Mouse (Mus musculus) brain, adult 2 months (tissue): ENCODE measurements around the gene Nr2f6.

Experiments
- DNase-seq: peaks from one replicate; pipeline ENCODE4 v3.0.0; 2011; ENCODE audit warnings: low read depth, low spot score

The Nr2f6 gene

DNA sequence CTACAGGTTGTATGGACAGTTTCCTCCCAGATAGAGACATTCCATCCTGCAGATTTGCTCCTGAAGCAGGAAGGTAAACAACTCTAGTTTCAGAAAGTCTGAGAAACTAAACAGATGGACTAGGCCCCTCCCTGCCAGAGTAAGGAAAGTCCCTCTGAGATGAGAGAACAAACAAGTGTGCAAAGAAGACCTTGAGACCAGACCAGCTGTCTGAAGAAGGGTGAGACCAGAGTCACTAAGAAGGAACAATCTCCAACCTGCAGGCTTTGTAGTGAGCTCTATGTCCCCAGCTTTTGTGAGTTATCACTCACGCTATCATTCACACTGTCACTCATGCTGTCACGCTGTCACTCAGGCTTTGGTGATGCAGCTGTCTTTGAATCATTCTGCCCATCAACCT is 9.9 kb upstream of the Nr2f6 start:
- DNase-seq, result no peak

DNA sequence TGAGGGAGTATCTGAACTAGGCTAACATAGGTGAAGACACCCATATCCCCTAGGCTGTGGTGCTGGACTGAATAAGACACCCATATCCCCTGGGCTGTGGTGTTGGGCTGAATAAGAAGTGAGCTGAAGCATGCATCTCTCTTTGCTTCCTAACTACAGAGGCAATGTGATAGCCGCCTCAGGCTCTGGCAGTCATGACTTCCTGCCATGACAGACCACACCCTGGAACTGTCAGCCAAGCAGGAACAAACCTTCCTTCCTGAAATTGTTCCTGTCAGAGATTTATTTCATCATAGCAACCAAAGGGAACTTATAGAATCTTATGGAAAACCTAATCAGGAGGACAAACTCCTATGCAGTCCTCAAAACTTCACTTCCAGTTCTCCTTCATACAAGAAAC is 6.5 kb upstream of the Nr2f6 start:
- no peak for DNase-seq

DNA sequence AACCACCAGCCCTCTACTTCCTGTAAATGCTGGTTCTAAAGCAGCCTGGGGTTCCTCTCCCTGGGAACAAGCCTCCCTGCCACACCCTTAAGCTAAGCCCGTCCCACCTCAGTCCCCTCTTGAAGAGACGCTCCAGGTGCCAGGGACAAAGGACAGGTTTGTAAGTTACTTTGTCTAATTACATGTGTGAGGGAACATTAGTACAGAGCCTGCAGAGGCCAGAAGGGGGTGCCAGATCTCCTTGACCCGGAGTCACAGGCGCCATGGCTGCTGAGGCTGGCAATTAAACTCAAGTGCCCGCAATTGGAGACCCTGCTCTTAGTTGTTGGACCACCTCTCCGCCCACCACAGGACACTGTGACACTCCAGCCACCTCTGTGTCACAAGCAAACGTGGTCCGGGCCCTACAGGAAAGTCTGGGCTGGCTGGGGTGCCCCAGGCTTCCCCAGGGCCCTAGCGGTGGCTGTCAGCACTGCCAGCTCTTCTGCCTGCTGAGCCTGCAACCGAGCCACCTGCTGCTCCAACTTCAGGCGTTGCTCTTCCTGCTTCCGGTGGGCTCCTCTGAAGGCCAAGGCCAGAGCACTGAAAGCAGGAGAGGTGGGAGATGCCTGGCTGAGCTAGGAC is 3.6 kb upstream of the Nr2f6 start:
- no peak for DNase-seq

DNA sequence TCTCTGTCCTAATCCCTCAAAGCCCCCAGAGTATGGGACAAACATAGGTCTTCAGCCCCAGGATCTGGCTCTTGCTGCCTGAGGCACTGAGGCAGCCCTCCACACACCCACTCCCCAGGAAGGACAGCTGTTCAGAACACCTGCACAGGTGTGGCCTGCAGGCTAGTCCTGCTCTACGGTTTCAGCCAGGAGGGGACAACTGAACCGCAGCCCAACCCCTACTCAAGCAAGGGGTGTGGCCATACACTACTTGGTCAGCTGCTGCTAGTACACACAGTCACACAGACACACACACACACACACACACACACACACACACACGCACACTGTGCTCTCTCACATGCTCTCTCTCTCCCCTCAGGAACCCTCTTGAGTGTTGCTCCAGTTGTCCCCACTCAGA is 2.1 kb upstream of the Nr2f6 start:
- DNase-seq, result no peak

DNA sequence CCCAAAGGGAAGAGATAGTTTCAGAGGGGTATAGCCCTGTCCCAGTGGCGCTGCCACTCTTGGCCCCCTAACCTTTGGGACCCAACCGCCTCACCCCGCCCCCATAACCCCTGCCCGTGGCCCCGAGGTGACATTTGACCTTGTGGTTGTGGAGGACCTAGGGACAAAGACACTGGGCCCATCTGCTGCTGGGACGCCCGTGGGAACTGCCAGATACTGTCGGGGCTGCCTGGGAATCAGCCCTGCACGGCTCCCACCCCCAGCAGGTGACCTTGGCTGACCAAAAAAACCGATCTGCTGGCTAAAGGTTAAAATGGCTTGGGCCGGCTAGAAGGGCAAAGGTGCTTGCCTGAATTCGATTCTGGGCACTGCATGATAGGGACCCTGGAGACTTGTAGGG is 1.6 kb upstream of the Nr2f6 start:
- DNase-seq, result no peak

DNA sequence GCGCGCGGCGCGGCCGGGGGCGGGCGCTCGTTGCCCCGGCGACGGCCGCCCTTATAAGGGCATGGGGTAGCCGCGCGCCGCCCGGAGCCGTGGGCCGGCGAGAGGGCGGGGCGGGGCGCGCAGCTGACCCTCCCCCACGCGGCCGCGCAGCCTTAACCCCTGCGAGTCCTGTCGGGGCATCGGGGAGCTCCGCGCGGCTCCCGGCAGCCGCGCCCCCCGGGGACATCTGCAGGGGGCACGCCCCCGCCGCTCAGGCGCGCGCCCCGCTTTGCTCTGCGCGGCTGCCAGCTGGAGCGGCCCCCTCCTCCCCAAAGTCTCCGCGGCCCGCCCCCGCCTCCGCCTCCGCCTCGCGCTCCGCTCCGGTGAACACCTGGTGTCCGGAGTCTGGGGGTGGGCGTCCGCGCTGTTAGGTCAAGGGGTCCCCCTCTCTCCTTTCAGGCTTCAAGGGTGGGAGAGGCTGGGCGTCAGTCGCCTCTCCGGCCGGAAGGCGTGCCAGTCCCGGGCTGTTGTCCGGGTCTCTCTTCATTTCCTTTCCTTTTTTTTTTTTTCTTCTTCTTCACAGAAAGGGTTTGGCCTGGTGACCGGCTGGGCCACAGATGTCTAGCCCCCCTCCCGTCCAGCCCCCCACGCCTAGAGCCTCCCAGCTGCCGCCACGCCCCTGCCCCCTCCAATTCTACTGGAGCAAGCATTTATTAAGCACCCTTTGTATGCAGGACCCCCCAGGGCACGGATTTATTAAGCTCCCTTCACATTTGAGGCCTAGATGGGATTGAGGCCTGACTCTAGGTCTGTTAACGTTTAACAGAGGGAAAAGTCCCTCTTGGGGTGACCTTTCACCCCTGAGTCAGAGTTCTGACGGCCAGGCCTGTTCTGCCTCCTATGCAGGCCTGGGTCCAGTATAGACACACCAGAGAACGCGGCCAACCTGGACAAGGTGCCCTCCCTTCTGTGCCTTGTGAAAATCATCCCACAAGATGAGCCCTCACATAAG is 506 bp upstream of the Nr2f6 start:
- peak; percentile 80 for DNase-seq

DNA sequence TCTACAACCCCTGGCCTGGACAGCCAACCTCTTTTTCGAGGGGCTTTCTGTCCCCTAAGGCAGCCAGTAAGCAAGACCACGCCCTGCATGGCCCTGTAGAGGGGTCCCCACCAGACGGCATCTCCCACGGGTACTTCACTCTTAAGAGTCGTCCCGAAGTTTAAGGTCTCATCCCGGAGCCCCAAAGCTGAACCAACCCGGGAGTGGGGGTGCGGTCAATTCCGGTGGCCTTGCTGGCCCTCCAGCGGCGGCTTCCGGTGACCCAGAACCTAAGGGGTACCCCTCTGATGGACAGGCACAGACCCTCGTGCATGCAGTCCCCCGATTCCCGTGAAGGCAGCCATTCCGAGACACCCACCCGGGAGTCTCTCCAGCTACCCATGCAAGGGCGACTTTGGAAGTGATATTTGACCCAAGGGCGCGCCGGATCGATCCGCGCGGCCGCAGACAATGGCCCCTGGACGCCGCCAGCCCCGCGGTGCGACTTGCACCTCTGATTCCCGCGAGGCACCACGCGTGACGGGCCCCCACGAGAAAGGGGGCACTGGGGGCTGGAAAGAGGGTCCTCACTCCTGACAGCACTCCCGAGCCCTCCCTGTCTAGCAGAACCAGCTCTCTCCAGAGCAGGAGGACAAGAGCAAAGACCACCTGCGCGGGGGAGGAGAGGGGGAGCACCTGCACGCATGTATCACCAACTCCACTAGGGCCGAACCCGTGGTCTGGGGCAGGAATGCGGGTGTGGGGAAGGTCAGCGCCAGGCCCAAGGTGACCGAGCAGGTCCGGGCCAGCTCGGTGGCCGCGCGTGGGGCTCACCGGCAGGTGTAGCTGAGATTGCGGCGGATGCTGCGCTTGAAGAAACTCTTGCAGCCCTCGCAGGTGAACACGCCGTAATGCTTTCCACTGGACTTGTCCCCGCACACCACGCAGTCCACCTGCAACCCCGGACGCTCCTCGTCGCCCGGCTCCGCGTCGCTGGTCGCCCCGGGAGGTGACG is 1.3 kb downstream of the Nr2f6 start:
- DNase-seq, result no peak

DNA sequence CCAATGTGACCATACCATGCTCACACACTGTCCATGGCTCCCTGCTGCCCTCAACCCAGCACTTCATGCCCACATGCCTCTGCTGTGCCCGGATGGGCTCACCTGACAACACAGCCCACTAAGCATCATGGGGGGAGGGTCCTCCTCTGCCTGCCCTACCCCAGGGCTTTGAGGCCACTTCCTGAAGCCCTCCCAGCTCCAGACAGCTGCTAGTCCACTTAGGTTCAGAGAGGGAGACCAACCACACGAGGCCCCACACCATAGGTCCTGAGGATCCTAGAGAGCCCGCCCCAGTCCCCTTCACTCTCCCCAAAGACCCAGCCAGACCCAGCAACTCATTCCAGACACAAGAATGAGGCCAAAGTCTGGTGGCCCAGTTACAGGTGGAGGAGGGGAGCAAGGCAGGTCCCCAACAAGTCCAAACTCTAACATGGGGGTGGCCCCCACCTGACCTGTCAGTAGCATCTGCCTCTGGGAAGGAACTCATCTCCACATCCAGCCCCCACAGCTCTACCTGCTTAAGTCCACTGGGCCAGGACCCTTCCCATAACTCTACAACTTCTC is 2.2 kb downstream of the Nr2f6 start:
- DNase-seq, result no peak

DNA sequence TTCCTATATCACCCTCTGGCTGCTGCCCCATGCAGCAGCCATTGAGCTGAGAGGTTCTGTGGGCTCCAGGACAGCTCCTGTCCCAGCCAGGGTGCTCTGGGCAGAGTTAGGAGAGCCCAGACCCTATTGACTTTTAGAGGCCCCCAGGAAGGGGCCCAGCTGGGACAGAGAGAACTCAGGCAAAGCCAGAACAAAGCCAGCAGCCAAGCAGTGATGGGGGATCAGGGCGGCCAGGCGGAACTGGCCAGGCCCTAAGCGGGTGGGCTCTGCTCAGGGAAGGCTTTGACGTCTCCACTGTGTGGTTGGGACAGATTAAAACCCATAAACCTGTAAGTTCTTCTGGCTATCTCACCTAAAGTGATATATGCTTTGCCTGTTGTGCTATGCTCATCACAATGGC is 2.8 kb downstream of the Nr2f6 start:
- no peak for DNase-seq

DNA sequence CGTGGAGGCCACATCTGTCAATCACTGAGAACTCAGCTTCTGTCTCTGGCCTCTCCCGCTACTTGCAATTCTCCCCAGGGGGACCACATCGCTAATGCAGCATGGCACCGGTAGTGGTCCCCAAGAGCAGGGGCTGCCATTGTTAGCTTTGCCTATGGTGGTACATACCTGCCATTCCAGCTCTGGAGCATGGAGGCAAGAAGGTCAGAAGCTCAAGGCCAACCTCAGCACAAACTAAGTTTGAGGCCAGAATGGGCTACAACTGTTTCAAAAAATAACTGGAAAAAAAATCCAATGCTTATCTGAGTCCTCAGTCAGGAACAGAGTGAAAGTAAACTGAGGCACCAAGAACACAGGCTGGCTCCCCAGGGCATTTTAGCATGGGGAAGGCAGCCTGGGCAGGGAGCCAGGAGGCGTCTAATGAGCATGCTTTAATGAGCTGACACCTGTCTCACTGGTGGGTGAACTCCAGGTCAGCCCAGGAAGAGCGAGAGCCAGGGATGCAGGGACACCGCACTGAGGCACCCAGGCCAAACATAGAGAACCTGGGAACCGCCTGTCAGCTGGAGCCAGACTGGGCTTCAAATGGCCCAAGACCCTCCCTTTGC is 5.2 kb downstream of the Nr2f6 start:
- no peak for DNase-seq

DNA sequence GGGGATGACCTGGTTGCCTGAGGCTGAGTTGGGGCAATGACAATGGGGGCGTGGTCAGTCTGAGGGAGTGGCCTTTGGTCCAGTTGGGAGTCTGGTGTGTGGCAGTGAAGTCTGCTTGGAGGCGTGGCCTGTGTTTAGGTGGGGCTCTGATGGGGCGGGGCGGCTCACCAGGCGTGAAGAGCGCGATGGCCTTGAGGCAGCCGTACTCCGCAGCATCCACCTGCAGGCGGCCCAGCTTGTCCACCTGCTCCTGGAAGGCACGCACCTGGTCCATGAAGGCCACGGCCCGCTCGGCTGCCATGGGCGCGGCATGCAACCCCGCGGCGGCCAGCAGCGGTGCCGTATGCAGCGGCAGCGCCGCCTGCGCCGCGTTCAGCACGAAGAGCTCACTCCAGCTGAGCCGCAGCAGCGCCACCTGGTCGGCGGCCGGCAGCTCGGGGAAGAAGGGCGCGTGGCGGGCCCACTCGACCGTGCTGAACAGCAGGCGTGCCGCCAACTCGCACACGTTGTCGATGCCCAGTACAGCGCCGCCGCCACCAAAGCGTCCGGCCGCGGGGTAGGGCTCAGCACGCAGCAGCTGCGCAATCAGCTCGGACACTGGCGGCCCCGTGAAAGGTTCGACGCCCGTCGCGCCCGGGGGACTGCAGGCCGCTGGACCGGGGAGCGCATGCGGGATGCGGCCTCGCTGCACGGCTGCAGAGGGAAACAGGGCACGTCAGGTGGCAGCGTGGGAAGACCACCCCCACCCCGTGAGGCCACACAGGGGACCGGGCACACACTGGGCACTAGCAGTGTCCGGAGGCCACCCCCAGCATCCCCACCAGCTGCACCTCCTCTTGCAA is 6.0 kb downstream of the Nr2f6 start:
- DNase-seq, result peak; percentile 86

DNA sequence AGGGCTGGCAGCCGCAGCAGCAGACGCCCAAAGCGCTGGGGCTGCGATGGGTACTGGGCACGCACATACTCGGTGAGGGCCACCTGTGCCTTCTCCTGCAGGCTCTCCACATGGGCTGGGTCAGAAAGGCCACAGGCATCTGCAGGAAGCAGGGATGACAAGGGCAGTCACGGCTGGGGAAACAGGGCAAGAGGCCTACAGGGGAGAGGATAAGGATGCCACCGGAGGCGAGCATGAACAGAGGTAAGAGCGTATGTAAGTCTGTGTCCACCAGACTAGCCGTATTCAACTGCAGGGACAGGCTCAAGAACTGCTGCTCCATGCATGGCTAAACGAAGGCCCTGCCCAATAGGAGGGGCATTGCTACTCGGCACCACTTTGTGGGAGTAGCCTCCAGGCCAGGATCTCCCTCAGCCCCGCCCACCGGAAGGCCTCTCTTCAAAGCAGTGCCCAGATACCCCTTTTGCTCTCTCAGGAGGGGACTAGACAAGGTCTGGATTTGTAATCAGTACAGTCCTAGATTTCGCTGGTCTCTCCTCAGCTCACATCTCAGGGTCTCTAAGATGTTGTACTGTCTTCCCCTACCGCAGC is 7.0 kb downstream of the Nr2f6 start:
- DNase-seq, result no peak

DNA sequence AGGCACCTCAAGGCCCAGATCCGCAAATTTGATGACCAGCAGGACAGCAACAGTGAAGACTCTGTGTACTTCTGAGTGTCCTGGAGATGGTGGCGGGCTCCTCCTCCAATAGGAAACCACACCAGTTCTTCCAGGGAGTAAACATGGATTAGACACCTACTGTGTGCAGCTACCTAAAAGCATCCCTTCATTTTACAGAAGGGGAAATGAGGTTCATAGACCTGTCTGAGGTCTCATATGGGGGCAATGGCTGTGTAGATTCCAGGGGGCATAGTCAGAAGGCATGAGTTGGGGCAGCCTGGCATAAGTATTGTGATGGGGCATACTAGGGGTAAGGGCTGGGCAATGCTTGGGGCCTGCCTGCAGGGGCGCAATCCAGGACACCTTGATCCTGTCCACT is 8.8 kb downstream of the Nr2f6 start:
- no peak for DNase-seq

DNA sequence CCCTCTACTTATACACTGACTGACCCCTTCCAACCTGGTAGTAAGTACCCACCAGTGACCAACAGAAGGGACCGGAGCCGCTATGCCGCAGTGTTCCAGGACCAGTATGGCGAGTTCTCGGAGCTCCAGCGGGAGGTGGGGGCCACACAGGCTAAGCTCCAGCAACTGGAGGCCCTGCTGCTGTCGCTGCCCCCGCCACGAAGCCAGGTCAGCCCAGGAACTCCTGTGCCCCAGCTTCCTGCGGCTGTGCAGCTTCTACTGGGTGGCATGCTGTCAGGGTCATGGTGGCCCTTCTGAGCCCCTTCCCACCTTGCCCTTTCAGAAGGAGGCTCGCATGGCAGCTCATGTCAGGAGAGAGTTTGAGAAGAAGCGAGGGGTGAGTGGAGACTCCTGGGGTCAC is 9.3 kb downstream of the Nr2f6 start:
- no peak for DNase-seq

DNA sequence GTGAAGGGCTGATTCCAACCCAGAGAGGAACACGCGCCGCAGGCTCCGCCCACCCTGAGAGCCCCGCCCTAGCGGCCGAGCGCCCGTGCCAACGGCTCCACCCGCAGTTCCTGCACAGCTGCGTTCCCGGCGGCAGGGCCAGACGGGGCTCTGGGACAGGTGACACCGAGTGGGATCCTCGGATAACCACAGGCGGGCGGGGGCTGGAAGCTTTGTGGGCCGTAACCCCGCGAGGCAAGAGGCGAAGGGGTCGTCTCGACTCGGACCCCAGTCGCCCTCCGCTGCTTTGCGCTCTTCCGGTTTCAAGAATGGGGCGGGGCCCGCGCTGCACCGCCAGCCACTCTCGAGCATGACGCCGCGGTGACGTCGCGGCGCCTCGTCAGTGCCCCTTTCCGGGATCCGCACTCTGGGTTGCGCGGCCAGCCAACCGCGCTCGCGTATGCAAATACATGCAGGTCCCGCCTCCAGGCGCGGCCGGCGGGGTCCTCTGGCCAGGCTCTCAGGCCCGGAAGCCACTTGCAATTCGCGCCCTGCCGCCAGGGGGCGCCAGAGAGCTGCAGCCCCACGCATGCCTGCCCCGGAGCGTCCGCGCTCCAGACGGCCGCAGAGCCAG is 10.4 kb downstream of the Nr2f6 start, which contains the start of gene Ocel1:
TSS of gene Ocel1 (plus strand) at position 63 of the 613 bp plus-strand sequence.
- peak; percentile 99 for DNase-seq

DNA sequence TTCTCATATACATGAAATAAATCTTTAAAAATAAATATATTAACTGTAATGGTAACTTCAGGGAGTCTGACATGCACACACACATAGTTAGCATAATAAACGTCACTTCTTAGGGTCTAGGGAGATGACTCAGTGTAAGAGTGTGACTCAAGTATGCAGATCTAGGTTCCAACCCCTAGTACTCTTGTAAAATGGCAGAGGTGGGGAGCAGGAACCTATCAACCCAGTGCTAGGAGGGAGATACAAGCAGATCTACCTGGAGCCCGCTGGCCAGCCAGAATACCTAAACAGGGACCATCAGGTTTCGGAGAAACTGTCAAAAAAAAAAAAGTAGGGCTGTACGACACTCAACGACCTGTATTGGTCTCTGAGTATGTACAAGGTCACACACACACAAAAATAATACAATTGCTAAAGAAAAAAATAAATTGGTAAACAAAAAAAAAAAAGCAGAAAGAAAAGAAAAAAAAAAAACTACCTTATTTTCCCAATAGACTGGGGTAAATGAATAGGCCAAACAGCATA is 11.0 kb downstream of the Nr2f6 start:
- DNase-seq, result peak; percentile 42

DNA sequence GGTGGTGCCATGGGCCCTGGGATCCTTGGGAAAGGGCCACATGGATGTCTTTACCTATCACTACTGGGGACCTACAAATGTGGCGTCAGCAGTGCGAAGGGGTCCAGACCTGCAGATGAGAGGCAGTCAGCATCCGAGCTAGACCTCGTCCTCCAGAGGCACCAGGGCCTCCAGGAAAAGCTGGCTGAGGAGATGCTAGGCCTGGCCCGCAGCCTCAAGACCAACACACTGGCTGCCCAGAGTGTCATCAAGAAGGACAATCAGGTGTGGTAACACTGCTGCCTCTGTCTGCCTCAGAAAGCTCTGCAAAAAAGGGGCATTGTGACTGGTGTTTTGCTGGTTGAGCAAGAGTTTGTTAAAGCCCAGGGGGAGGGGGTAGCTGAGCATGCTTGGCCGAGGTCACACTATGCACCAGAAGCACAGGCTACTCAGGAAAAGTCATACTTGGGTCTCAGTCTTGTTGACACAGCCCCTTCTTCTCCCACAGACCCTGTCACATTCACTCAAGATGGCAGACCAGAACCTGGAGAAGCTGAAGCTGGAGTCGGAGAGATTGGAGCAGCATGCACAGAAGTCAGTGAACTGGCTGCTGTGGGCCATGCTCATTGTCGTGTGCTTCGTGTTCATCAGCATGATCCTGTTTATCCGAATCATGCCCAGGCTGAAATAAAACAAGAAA is 12.6 kb downstream of the Nr2f6 start:
- no peak for DNase-seq

DNA sequence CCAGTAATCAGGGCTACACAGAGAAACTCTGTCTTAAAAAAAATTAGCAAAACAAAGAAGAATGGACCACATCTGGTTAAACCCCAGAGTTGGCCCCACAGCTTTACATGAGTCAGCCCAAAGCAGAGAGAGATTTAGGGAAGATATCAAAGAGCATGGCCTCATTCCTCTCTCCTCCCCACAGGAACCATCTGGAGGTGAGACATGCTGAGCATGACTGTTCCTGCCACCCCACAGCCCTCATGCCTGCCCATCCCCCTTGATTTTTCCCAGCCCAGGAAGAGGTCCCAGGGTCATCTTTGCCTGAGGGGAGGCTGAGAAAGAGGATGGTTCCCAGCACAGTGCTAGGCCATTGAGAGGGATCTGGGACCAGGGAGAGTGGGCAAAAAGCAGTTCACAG is 13.4 kb downstream of the Nr2f6 start:
- DNase-seq, result no peak
